Mouse (Mus musculus): ENCODE data around the gene Prkce. TPM values are rescaled to one million over a fixed set of nuclear protein-coding genes. Genes with fewer than 3 reads are reported as not detected.
"Not testable (repeated sequence)": the region's sequence is repeated elsewhere in the genome, so short reads cannot be mapped to it uniquely, and the experiment has no call there.

The Prkce gene
- polyA plus RNA-seq, 1 experiment from 2014 or later, result 1.1 TPM

GRCm38 (mm10) chr17:86471684-86472083, 304.1 kb downstream of the Prkce start:
- H3K36me3 ChIP-seq (ENCODE audit: inconsistent target), result no peaks in the 10 kb centered on the region
- no peaks in the 10 kb centered on the region for H3K79me2 ChIP-seq (ENCODE audit: inconsistent target)
- no peak overlapping the region for H3K27ac ChIP-seq
- no peak overlapping the region for H3K4me3 ChIP-seq (ENCODE audit: inconsistent target)
- 73% methylated on average over 5 of the region's 5 CpGs for WGBS (ENCODE audit: missing documents)

- H3K36me3 ChIP-seq (ENCODE audit: inconsistent target), result no peaks in the 10 kb centered on the region
- no peaks in the 10 kb centered on the region for H3K79me2 ChIP-seq (ENCODE audit: inconsistent target)
- no peak overlapping the region for H3K4me3 ChIP-seq (ENCODE audit: inconsistent target)
- 91% methylated on average over 10 of the region's 10 CpGs for WGBS (ENCODE audit: missing documents)
- no peak overlapping the region for H3K27ac ChIP-seq
These were observed 309.1 kb downstream of the Prkce start for GRCm38 (mm10) chr17:86476674-86477073.

GRCm38 (mm10) chr17:86477401-86477800, 309.8 kb downstream of the Prkce start:
- not testable (repeated sequence) for H3K79me2 ChIP-seq (ENCODE audit: inconsistent target); H3K36me3 ChIP-seq (ENCODE audit: inconsistent target); H3K27ac ChIP-seq; H3K4me3 ChIP-seq (ENCODE audit: inconsistent target)

GRCm38 (mm10) chr17:86479406-86479805, 311.8 kb downstream of the Prkce start:
- Histone ChIP-seq H3K36me3 (ENCODE audit: inconsistent target) (no peaks in the 10 kb centered on the region), H3K79me2 (ENCODE audit: inconsistent target) (no peaks in the 10 kb centered on the region), H3K4me3 (ENCODE audit: inconsistent target) (no peak overlapping the region), H3K27ac (no peak overlapping the region)
- WGBS (ENCODE audit: missing documents), result 56% methylated on average over 10 of the region's 10 CpGs

- H3K27ac ChIP-seq, result no peak overlapping the region
- no peak overlapping the region for H3K4me3 ChIP-seq (ENCODE audit: inconsistent target)
- no peaks in the 10 kb centered on the region for H3K36me3 ChIP-seq (ENCODE audit: inconsistent target)
- 89% methylated on average over 10 of the region's 10 CpGs for WGBS (ENCODE audit: missing documents)
- no peaks in the 10 kb centered on the region for H3K79me2 ChIP-seq (ENCODE audit: inconsistent target)
These were observed 315.1 kb downstream of the Prkce start for GRCm38 (mm10) chr17:86482675-86483074.

GRCm38 (mm10) chr17:86484087-86484737, 316.6 kb downstream of the Prkce start:
- Histone ChIP-seq H3K36me3 (ENCODE audit: inconsistent target) (no peaks in the 10 kb centered on the region), H3K4me3 (ENCODE audit: inconsistent target) (no peak overlapping the region), H3K27ac (no peak overlapping the region), H3K79me2 (ENCODE audit: inconsistent target) (no peaks in the 10 kb centered on the region)
- 10% methylated on average over 3 of the region's 3 CpGs for WGBS (ENCODE audit: missing documents)

GRCm38 (mm10) chr17:86486657-86487056, 319.1 kb downstream of the Prkce start:
- Histone ChIP-seq H3K36me3 (ENCODE audit: inconsistent target) (no peaks in the 10 kb centered on the region), H3K79me2 (ENCODE audit: inconsistent target) (no peaks in the 10 kb centered on the region), H3K27ac (no peak overlapping the region), H3K4me3 (ENCODE audit: inconsistent target) (no peak overlapping the region)
- 96% methylated on average over 5 of the region's 5 CpGs for WGBS (ENCODE audit: missing documents)

GRCm38 (mm10) chr17:86487450-86487849, 319.9 kb downstream of the Prkce start:
- H3K79me2 ChIP-seq (ENCODE audit: inconsistent target), result no peaks in the 10 kb centered on the region
- no peak overlapping the region for H3K4me3 ChIP-seq (ENCODE audit: inconsistent target)
- WGBS (ENCODE audit: missing documents), result 86% methylated on average over 3 of the region's 3 CpGs
- H3K36me3 ChIP-seq (ENCODE audit: inconsistent target), result no peaks in the 10 kb centered on the region
- H3K27ac ChIP-seq, result no peak overlapping the region

- H3K36me3 ChIP-seq (ENCODE audit: inconsistent target), result no peaks in the 10 kb centered on the region
- H3K79me2 ChIP-seq (ENCODE audit: inconsistent target), result no peaks in the 10 kb centered on the region
- 93% methylated on average over 10 of the region's 10 CpGs for WGBS (ENCODE audit: missing documents)
- H3K27ac ChIP-seq, result no peak overlapping the region
- no peak overlapping the region for H3K4me3 ChIP-seq (ENCODE audit: inconsistent target)
These were observed 322.2 kb downstream of the Prkce start for GRCm38 (mm10) chr17:86489827-86490226.

- Histone ChIP-seq H3K4me3 (ENCODE audit: inconsistent target) (no peak overlapping the region), H3K36me3 (ENCODE audit: inconsistent target) (no peaks in the 10 kb centered on the region), H3K27ac (no peak overlapping the region), H3K79me2 (ENCODE audit: inconsistent target) (no peaks in the 10 kb centered on the region)
- 95% methylated on average over 7 of the region's 7 CpGs for WGBS (ENCODE audit: missing documents)
These were observed 324.8 kb downstream of the Prkce start for GRCm38 (mm10) chr17:86492376-86492775.

GRCm38 (mm10) chr17:86493891-86494420, 326.4 kb downstream of the Prkce start:
- H3K4me3 ChIP-seq (ENCODE audit: inconsistent target), result no peak overlapping the region
- H3K79me2 ChIP-seq (ENCODE audit: inconsistent target), result no peaks in the 10 kb centered on the region
- WGBS (ENCODE audit: missing documents), result 98% methylated on average over 8 of the region's 8 CpGs
- H3K27ac ChIP-seq, result no peak overlapping the region
- no peaks in the 10 kb centered on the region for H3K36me3 ChIP-seq (ENCODE audit: inconsistent target)

GRCm38 (mm10) chr17:86494494-86494893, 326.9 kb downstream of the Prkce start:
- WGBS (ENCODE audit: missing documents), result 74% methylated on average over 6 of the region's 6 CpGs
- Histone ChIP-seq H3K79me2 (ENCODE audit: inconsistent target) (no peaks in the 10 kb centered on the region), H3K27ac (no peak overlapping the region), H3K4me3 (ENCODE audit: inconsistent target) (no peak overlapping the region), H3K36me3 (ENCODE audit: inconsistent target) (no peaks in the 10 kb centered on the region)

- Histone ChIP-seq H3K27ac (no peak overlapping the region), H3K4me3 (ENCODE audit: inconsistent target) (no peak overlapping the region), H3K79me2 (ENCODE audit: inconsistent target) (no peaks in the 10 kb centered on the region), H3K36me3 (ENCODE audit: inconsistent target) (no peaks in the 10 kb centered on the region)
- 3% methylated on average over 6 of the region's 6 CpGs for WGBS (ENCODE audit: missing documents)
These were observed 327.3 kb downstream of the Prkce start for GRCm38 (mm10) chr17:86494895-86495294.

- Histone ChIP-seq H3K36me3 (ENCODE audit: inconsistent target) (no peaks in the 10 kb centered on the region), H3K27ac (no peak overlapping the region), H3K79me2 (ENCODE audit: inconsistent target) (no peaks in the 10 kb centered on the region), H3K4me3 (ENCODE audit: inconsistent target) (no peak overlapping the region)
- 97% methylated on average over 9 of the region's 9 CpGs for WGBS (ENCODE audit: missing documents)
These were observed 328.7 kb downstream of the Prkce start for GRCm38 (mm10) chr17:86496123-86496771.

- Histone ChIP-seq H3K79me2 (ENCODE audit: inconsistent target) (no peaks in the 10 kb centered on the region), H3K4me3 (ENCODE audit: inconsistent target) (no peak overlapping the region), H3K27ac (no peak overlapping the region), H3K36me3 (ENCODE audit: inconsistent target) (no peaks in the 10 kb centered on the region)
- 95% methylated on average over 4 of the region's 4 CpGs for WGBS (ENCODE audit: missing documents)
These were observed 329.7 kb downstream of the Prkce start for GRCm38 (mm10) chr17:86497302-86497701.
